Mouse (Mus musculus): ENCODE data around the gene Stk32b. TPM values are rescaled to one million over a fixed set of nuclear protein-coding genes. Genes with fewer than 3 reads are reported as not detected.

Gene Stk32b
- total RNA-seq, 2 experiments from 2014 or later: 0.54 to 1.2 TPM

- DNase-seq: no peak
Observed at GRCm38 (mm10) chr5:37512479-37512878, 204.5 kb downstream of the Stk32b start.

- DNase-seq: no peak
Observed at GRCm38 (mm10) chr5:37506880-37507519, 210.0 kb downstream of the Stk32b start.

GRCm38 (mm10) chr5:37494984-37495476 is 221.9 kb downstream of the Stk32b start:
- DNase-seq: no peak

DNA sequence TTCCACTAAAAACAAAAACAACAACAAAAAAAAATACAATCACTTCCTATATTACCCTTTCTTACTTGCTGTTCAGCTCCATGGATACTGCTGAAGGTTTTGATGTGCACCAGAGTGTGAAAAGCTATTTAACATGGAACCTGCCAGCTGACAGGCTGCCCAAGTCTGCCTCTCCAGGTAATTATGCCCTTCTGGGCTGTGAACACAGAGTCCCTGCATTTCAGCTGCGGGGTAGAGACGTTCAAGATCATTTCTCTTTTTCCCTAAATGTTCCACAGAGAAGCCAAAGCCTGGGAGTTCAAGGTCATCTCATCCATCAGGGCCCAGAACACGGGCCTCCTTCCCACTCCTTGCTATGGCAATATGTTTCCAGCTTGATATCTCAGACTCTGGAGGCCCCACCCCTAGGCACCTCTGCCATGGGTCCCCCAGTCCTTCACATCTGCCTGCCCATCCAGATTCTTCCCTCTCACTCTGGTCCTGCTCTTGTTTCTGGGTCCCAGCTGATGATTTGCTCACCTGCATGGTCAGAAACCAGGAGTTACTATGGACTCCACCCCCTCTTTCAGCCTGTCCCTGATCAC is 244.9 kb downstream of the Stk32b start:
- no peak for DNase-seq

DNA sequence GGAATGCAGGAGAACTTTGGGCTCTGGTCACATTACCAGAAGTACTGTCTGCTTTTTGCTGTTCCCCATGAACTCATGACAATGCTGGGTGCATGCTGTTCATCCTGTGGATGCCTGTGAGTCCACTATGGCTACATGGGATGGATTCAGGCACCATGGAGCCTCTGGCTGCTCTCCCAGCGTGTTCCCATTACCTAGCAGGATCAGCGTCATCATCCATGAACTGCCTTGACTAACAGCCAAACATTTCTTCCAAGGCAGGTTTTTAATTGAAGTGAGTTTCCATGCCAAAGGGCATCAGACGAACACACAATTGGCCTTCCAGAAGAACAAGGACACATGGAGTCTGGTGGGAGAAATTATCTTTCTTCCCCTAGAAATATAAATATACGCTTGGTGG is 245.4 kb downstream of the Stk32b start:
- no peak for DNase-seq

GRCm38 (mm10) chr5:37469031-37469430 is 247.9 kb downstream of the Stk32b start:
- no peak for DNase-seq

- DNase-seq: no peak
Observed at GRCm38 (mm10) chr5:37467646-37468045, 249.3 kb downstream of the Stk32b start.

DNA sequence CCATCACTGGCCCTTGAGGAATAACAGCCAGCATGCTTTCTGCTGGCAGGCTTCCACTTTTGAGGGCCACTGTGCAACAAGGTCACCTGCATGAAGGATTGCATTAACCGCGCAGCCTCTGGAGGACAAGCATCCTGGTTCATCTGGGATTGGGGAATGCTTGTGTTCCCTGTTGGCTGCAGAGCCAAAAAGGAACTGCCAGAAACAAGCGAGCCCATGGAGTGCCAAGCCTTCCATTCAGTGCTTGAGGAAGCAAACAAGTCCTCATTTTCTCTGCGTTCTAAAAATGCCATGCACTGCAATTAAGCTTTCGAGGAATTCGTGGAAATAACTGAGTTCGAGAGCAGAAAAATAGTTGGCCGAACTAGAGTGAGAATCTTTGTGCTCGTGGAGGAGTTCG is 251.5 kb downstream of the Stk32b start:
- DNase-seq: no peak

DNA sequence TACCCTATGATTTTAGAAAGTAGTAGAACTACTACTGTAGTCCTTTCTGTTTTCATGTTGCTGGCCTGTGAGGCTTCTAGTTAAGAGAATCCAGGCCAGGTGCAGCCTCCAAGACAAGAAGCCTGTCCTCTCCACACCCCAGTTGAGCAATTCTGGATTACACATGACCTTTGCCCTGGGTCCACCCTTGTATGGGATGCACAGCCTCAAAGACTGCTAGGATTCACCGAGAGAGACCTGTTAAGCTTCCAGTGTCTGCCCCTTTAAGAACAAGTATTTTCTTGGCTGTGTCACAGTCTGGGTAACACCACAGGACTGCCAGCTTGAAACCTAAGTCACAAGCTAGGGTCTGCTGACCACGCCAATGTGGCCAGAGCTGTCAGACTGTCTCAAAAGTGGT is 258.7 kb downstream of the Stk32b start:
- DNase-seq: no peak

GRCm38 (mm10) chr5:37457831-37458230 is 259.1 kb downstream of the Stk32b start:
- DNase-seq: no peak

DNA sequence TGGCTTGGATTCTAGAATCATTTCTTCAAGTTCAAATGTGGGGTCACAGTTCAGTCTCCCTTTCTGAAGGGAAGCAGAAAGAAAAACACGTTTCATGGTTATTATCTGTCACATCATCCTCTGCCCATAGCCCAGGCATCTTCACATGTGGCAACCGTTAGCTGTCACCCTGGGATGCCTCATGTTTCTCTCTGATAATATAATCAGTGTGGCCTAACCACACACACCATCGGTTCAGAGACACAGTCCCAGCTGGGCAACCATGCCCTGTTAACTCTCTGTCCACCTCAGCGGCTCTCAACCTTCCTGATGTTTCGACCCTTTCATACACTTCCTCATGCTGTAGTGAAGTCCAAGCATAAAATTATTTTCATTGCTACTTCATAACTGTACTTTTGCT is 259.8 kb downstream of the Stk32b start:
- DNase-seq: no peak

DNA sequence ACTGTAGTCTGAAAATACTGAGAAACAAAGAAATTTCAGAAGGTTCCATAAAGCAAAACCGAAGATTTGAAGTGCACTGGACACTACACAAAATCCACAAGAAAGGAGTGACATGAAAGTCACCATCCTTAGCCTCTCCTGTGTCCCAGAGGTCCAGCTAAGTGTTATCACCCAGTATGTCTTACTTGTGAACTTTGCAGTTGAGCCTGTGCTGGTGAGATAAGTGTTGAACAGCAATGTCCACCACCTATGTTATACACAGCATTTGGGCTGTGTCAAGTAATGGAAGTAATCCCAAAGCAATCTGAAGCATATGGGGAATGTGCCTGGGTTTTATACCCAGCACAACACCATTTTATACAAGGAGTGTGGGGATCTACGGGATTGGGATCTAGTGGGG is 260.4 kb downstream of the Stk32b start:
- DNase-seq: no peak

- DNase-seq: no peak
Observed at GRCm38 (mm10) chr5:37447546-37447945, 269.4 kb downstream of the Stk32b start.

GRCm38 (mm10) chr5:37442767-37443166 is 274.2 kb downstream of the Stk32b start:
- DNase-seq: no peak

GRCm38 (mm10) chr5:37435417-37435816 is 281.6 kb downstream of the Stk32b start:
- DNase-seq: no peak

DNA sequence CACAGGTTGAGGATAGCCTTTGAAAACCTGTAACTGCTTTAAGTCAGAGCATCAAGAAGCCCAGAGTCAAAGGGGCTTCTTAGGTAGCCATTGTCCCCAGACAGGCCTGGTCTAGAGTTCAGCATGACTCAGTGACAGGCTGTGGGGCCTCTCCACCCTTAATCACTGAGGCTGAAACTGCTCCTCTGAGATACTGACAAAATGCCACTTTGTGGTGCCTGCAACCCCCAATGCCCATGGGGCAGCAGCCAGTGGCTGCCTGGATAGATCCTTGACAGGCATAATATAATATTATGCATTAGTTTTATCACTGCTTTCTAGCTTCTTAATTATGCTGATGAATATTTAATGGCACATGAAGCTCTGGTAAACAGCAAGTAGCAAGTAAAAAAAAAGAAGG is 289.8 kb downstream of the Stk32b start:
- DNase-seq: no peak

DNA sequence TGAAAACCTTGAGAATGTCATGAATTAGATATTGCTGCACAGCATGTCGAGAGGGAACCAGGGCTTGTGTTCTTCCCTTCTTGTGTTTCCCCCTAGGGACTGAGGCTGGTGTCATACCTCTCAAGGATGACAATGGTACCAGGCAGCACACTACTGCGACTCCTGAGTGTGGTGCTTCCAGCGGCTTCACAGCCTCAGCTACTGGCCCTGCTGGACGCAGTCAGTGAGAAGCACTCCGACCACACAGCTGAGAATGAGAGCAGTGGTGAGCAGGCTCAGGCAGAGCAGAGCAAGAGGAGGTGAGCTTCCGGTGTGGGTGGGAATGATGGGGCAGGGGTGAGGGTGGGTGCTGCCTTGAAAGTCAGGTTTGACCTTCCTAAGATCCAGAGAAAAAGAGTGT is 297.9 kb downstream of the Stk32b start:
- no peak for DNase-seq

Other genes with a start within 250 kb of the Stk32b start
- gene Cytl1, start 18.3 kb upstream of the Stk32b start, total RNA-seq (2021): 1 to 10 TPM; 1.2 to 3.3 TPM
- gene Msx1, start 107.4 kb upstream of the Stk32b start, total RNA-seq (2021): 1 to 10 TPM; 1.9 to 2.5 TPM